Mouse (Mus musculus) thymus, postnatal 14 days (tissue): ENCODE measurements at regions not wholly inside any gene's neighbourhood (a gene's known extent, or its start where the extent isn't known, plus 50 kb on each side); places are given as distances from the start of the nearest gene placed in this dataset.
"Not testable (repeated sequence)": the region's sequence is repeated elsewhere in the genome, so short reads cannot be mapped to it uniquely, and the experiment has no call there.

Experiments used
- DNase-seq: peaks from one replicate; pipeline ENCODE4 v3.0.0; 2021

DNA sequence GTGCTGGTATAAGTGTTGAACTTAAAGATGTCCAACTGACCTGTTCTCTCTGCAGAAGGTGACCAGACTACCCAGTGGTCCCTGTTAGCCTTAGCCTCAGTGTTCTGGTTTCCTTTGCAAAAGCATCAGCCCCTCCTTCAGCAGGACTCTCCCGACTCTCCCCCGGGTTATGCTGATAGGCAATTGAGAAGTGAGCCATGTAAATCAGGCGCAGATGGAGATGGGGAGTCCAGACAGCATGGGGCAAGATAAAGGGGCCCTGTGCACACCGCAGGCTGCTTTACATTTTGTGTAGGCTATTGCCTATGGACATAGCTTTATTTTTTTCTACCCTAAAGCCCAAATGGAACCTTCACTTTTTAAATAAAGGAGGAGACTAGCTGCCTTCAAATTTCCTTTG lies 213.0 kb downstream of the Med10 start:
- no peak for DNase-seq

DNA sequence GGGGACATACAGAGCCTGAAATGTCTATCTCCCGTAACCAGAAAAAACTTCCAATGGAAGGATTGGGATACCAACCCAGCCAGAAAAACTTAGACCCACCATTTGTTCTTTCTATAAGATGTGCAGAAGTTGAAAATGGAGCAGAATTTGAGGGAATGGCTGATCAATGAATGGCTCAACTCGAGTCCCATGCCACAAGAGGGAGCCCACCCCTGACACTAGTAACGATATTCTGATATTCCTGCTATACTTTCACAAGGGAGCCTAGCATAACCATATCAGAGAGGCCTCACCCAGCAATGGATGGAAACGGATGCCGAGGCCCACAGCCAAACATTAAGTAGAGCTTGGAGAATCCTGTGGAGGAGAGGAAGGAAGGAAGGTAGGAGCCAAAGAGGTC lies 215.3 kb downstream of the Med10 start:
- no peak for DNase-seq

DNA sequence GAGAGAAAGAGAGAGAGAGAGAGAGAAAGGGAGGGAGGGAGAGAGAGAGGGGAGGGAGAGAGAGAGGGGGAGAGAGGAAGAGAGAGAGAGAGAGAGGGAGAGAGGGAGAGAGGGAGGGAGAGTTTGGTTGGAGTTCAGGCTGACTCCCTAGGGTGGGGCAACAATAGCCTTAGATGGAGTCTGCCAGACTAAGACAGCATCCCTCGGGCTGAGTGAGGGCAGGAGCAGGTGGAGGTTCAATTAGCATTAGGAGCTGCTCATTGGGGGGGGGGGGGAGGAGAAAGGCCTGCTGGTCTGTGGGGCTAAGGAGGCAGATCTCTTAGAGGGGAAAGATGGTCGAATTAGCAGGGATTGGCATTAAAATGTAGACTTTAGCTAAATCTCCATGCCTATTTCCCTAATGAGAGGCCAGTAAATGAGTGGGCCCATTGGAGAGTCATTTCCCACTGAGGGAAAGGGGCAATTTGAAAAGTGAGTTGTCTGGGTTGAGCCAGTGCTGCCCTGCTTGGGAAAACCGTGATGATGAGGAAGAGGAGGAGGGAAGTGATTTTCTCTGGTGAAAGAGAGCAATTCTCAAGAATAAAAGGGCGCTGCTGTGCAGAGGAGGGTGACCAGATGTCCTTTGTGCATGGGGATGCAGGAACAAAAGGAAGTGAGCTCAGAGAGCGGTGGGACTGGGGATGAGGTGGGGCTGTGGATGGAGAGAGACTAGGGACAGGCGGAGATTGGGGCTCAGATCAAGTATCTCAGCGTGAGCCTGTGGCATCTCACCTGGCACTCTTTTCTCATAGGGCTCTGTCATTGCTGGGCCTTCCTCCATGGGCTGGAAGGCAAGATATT lies 218.0 kb downstream of the Med10 start:
- DNase-seq = no peak

DNA sequence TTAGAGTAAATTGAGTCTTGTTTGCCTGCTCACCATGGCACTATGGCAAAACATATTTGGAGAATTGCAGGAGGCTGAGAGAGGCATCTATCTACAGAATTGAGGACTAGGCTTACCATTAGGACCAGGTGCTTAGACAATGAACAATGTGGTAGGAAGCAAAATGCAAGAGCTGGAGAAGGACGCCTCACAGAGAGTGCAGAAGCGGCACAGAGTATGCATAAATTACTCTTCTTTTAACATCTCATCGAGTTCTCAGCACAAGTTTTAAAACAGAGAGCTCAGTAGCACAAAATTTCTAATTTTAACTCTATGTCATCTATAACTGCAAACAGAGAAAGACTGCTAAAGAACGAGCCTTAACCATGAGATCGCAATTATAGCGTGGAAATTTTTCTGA lies 231.1 kb downstream of the Med10 start:
- DNase-seq = no peak

DNA sequence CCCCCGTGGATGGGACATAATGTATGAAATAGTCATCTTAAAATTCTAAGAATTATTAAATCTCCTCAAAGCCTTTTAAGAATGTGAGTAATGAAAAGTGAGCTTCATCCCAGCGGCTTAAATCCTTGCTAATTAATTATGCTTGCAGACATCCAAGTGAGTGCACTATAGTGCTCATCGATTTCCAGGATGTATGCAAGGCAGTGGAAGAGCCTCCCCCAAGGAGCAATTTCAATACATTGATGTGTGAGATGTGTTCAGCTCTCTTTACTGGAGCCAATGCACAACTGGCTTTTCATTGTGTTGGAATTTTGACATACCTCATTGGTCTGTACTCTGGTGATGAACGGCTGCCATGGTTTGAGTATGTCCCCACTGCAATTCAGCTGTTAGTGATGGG lies 231.6 kb downstream of the Med10 start:
- DNase-seq = no peak

DNA sequence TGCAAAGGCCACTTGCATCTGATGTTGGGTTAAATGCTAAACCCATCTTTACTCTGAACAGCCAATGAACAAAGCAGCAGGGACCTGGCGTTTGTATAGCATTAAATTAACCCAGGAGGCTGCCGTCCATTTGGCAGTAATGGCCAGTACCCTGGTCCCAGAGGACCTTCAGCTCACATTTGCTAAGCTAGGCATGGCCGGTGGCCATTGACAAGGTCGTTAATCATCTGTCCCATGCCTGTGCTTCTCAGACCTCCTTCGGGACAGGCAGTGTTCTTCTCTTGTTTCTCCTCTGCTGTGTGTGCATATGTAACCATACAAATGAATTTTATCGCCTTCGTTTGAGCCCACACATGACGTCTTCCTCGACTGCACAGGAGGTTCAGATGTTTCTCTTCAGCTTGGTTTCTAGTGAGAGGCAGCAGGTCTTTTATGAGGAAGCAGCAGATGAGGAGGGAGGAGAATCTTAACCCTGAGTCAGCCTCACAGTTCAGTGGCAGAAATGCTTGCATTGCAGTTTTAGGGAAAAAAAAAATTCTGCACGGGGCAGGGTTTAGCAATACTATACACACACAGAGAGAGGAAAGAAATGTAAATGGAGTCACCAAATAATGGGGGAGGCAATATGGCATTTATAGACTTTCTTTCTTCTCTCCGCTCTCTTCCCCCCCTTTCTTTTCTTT lies 235.9 kb downstream of the Med10 start:
- DNase-seq = no peak

DNA sequence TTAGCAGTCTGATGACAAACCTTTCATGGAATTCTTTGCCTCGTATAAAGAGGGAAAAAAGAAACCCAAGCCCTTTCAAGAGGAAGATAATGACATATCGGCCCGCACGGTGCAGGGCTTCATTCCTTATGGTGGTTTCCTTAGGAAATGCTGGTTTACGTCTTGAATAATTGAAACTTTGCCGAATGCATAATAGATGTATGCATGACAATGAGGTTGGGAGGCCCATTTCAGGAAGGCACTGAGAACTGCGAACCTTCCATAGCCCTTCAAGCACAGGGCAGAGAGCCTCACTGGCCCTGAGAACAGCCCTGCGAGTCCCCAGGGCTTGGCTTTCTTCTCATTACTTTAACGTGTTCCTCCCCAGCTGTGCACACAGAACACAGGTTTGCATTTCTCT lies 255.7 kb downstream of the Med10 start:
- DNase-seq = no peak

DNA sequence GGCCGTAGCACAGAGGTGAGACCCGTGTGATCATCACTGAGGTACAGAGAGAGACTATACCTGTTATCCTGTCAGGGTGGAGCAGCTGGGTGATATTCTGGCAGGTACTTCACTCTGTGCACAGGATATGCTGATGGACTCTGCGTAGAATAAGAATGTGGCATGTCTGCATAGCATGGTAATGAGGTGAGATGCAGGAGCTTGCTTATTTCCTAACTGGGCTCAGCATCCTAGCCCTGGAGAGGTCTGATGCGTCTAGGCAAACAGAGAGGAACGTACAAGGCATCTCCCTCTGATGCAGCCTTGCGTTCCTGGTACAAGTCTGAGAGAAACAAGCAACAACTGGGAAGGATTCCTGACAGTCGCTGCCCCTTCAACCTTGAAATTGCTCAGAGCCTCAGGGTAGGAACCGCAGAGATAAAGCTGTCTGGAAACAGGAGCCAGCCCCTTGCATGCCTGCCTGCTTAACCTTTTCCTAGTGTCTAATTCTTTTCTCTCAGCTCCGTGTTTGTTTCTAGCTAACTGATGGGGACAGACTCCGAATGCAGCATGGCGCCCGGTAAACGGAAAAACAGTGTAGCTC lies 259.3 kb downstream of the Med10 start:
- DNase-seq = no peak

DNA sequence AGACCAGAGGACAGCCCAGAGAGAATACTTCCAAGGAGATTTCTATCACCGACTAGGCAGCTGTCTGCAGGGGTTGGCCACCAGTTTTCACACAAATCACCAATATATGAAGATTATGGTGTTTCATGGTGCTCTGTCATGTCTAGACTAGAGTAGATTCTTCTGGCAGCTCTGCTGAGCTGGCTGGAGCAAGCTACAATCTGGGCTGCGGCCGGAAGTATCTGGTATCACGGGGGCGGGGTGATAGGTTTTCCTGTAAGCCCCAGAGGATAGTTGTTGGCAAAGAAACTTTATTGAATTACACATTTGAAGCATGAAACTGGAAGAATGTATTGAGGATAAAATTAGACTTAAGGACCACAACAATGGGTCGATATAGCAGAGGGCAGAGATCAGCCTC lies 271.5 kb downstream of the Med10 start:
- no peak for DNase-seq

DNA sequence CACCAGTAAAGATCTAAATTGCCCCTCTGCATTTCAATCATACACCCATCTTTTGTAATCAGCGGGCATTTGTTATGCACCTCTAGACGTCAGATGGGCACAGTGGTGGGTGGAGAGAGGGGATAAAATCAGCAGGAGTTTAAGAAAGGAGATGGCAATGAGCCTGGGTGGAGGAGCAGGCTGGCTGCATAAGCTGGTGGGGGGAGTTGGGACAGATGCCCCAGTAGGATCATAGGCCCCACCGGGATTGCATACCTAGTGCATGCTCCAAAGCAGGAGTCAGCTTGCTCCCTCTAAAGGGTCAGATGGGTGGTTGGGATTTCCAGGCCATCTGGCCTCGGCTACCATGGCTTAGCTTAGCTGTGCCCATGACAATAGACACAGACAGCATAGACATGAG lies 273.2 kb downstream of the Med10 start:
- DNase-seq = no peak

DNA sequence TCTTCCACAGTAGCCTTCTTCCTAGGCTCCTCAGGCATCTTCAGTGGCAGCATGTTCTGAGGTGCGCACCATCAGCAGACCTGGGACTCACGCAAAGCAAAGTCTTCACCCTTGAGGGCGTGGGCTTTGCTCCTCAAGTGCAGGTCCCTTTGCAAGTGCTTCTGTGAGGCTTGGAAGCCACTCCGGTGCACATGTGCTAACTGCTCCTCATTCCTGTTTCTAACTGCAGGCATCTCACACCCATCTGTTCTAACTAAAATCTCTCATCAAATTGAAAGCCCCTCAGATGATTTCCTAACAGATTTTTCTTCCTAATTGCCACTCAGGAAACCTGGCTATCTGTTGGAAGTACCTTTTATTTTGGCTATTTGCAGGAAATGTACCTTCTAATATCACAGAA lies 278.9 kb downstream of the Med10 start:
- DNase-seq = no peak

DNA sequence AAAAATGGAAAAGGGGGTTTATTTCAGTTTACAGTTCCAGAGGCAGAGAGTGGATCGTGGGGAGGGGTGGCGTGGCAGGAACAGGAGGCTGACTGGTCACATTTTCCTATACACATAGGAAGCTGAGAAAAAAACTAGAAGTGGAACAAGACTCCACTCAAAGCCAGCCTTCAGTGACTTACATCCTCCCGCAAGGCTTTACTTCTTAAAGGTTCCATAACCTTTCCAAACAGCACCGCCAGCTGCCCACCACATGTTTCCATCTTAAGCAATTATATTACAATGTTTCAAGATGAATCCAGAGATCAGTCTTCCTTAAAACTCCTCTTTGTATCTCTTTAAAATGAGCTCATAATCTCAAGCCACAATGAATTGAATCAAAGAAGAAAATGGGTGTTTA lies 290.7 kb downstream of the Med10 start:
- DNase-seq = no peak

DNA sequence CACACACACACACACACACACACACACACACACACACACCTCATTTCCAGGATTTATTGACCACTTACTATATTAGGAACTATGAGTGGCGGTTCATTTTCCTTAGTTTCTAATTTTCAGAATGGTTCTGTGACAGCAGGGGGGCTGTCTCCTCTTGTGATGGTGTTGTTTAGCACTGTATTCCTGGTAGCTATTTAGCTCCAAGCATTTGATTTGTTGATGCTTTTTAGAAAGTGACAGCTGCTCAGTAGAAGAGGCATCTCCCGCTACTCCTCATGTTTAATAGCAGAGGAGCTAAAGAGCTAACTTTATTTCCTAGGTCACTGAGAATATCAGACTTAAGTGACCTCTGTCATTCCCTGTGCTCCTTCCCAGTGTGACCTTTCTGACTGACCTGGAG lies 291.8 kb downstream of the Med10 start:
- no peak for DNase-seq

DNA sequence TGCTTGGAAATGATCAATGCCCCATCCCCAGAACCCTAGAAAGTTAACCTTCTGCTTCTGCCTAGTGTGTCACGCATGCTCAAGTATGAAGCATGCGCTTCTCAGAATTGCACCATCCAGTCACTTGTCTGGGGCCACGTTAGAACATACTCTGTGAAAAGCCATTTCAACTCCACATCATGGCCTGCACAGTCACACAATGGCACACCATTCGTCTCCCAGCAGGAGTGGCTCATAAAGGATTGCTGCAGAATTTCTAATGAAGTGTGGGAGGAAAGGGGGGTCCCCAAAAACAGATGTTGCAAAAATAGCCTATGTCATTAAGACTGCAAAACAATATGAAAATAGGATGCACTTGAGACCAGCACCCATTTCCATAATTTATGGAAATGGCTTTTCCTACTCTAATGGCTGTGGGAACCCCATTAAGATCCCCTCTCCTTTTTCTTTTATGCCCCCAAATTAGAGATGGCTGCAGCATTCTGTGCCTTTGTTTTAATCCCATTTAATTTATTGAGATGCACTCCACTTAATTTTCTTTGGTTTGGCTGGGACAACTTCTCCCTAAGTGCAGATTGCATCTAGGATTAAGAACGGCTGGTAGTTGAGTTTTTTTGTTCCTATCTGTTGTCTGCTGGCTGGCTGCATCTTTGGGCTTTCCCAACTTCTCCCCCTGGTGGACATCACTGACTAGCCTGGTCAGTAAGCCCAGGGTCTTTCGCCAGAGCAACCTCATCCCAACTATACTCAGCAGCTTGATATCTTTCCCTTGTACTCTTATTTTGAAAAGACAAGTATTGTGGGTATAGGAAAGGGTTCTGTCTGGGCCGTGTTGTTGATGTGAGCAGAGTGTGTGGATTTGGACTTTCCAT lies 294.5 kb downstream of the Med10 start:
- DNase-seq = no peak

DNA sequence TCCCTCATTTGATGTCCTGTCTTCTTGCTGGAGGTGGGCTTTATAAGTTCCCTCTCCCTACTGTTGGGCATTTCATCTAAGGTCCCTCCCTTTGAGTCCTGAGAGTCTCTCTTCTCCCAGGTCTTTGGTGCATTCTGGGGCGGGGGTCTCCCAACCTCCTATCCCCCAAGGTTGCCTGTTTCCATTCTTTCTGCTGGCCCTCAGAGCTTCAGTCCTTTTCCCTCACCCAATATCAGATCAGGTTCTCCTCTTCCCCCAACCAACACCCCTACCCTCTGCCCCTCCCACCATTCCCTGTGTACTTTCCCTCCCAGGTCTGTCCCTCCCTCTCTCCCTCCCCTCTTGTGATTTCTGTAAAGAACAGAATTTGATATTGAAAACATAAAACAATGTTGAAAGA lies 297.9 kb downstream of the Med10 start:
- not testable (repeated sequence) for DNase-seq

DNA sequence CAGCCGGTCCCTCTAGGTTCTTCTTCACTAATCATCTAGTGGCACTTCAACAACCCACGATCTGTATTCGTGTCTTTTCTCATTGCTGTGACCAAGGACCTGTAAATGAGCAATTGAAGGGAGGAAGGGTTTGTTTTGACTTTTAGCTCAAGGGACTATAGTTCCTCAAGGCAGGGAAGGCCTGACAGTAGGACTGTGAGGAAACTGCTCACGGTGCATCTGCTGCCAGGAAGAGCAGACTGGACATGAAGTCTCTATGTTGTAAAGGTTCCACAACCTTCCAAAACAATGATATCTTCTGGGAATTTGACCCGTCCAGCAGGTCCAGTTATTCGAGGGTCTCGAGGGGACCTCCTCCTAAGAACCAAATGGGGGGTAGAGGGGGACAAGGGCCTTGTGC lies 300.8 kb downstream of the Med10 start:
- no peak for DNase-seq

DNA sequence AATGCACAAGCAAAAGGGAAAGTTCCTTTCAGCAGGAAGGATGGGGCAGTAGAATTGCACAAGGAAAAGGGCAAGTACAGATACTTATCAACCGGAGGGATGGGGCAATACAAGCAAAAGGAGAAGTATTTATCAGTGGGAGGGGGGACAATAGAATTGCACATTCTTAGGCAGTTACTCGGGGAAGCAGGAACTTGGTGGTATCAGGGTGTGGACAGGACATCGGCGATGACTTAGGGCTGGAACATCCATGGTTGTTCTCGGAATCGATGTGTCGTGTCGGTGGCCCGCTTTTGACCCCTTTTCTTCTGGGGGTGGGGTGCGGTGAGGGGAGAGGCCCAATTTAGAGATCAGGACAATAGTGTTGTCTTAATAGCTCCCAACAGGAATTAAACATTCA lies 301.3 kb downstream of the Med10 start:
- not testable (repeated sequence) for DNase-seq

DNA sequence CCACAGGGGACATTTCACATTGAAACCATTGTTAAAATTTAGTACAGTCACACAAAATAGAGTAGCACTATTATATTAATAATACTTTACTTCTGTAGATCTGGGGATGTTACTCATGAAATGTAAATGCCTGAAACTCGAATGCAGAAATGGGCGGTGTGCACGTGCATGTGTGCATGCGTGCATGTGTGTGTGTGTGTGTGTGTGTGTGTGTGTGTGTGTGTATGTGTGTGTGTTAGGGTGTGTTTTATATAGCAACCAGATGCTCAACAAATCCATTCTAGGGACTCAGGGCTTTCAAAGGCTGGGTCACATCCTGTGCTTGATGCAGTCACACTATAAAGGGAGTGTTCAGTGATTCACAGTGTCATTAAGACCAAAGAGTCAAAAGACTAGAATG lies 301.7 kb downstream of the Med10 start:
- no peak for DNase-seq

DNA sequence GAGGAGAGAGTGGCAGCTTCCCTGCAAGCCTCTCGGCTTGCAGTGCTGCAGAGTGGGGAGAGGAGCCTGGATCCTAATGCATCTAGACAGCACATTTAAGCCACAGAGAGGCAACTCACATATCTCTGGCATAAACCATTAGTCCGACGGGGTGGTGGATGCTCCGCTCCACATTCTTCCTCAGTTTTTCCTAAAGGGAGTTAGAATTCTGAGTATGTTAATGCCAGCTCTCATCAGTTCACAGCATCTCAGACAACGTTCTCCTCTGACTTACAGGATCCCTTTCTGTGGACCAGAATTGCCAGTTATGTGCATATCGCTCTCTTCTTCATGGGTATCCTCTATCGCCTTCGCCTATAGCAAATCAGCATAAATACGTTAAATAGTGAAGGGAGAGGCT lies 313.4 kb downstream of the Med10 start:
- no peak for DNase-seq

DNA sequence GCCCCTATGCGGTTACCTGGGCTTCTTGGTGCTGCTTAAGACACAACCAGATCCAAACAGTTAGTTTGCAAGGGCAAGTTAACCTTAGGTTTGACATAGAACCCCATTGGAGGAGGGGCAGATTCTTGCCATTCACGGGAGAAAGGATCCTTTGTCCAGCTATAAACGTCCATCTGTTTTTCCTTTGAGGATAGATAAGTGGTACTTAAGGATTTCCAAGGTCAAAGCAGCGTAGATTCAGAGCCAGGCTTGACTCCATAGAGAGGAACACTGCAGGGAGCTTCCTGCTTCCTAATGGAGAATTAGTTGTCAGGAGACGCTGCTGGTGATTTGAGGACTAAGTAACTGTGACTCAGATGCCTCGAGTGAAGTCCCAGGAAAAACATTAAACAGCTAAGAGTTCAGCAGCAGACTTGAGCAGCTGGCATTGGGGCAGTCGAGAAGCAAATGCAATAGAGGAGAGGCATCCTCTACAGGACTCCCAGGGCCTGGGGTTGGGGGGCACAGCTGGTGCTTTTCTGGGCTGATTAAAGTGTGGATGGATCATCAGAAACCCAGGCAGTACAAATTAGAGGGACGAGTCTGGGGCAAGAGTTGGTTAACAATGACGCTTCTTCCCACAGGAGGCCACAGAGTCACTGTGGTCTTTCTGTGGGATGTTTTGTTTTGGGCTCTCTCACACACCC lies 322.8 kb downstream of the Med10 start:
- DNase-seq = no peak

DNA sequence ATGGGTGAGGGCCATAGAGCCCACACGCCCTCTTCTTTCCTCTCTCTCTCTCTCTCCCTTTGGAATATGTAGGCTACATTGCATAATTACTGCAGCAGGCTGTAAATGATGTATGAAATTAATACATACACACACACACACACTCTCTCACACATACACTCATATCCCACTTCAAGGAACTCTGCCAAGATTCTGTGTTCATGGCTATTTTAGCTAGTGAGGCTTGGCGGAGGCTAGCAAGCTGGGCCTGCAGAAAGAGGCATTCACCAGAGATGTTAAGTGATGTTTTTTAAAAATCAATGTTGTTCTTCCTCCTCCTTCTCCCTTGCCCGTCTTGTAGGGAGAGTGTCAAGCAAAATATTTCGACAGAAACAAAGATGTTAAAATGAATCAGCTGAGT lies 325.1 kb downstream of the Med10 start:
- no peak for DNase-seq

DNA sequence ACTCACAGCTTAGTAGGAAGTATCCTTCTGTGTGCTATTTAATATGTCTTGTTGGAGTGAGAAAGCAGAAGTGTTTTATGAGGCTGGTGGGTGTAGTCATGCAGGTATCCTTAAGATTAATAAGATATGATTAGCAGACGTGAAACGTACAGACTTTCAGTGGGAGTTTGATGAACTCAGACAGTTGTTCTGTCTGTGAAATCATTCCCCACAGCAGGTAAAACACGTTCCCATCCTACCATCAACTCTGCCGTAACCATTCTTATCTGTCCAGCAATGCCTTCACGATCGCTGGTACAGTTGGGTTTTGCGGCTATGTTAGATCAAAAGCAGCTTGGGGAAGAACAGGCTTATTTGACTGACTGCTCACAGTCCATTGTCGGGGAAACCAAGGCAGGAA lies 332.3 kb downstream of the Med10 start:
- no peak for DNase-seq

DNA sequence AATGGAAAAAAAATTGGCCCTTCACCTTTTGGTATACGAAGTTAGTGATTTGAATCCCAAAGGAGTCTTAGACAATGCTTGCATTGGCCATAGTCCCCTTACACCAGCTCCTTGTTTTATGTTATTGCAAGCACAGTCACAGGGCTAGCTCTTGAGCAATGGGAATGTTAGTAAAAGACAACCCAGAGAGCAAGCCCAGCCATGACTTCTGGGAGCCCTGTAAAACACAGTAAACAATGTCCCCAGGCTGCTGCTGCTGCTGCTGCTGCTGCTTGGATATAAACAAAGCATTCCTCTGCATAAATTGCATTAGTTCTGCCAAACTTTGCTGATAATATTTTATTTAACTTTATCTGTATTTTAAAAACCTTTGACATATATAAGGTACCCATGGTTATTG lies 334.0 kb downstream of the Med10 start:
- no peak for DNase-seq
